Comparison of ENCODE assay signal across 22 mouse cellular contexts in genomic region chr17:76605237-76605636, GRCm38 (mm10).
A peak's percentile ranks its signal among the peaks of the same experiment; 100 is the strongest.
DNase-seq lines count a peak whose midpoint lies in the region; ATAC-seq lines count a peak whose summit lies in the region.
"Had no signal": no experiment of that assay in that cellular context is flagged by ENCODE, and none has a peak within 500 bp of the region (broad histone marks: within the 10 kb centered on the region; RNA-seq: fewer than 3 reads in every experiment).

No protein-coding gene starts in this region.

- DNase-seq in frontal cortex, postnatal 10 days (ENCODE audit: low spot score in 2 of 2) = no peak
- DNase-seq in right cerebral cortex, adult 18-20 months = peak; percentile 9
- DNase-seq in right cerebral cortex, postnatal 36 days (ENCODE audit: low spot score in 2 of 2) = no peak
- DNase-seq in telencephalon, adult 2 months (ENCODE audit: low read depth, low spot score) = peak; percentile 35
- DNase-seq in adrenal gland, adult 8-10 months = no peak
- DNase-seq: adrenal gland, adult 2 months; adrenal gland, postnatal 36 days; cerebellum, adult 11-12 months; cerebellum, adult 8-10 months; cerebellum, postnatal 10 days; cerebellum, postnatal 36 days; embryo, embryonic 11 days; gastrocnemius, postnatal 25 days; heart, adult 18-20 months; heart, postnatal 14 days; heart, postnatal 4 days had no signal

- ATAC-seq in frontal cortex, adult (ENCODE audit: low TSS enrichment) = peak; percentile 99
- ATAC-seq: CD4-positive, CD25-positive, alpha-beta regulatory T cell, adult 4 months; forebrain, embryonic 15.5 days; hindbrain, postnatal 0 days; inflammation-experienced regulatory T-cells, adult 6 months; intestine, embryonic 16.5 days had no signal

Comparison
In these comparisons a context has a peak if more than half of its experiments do, and no peak if none do; other contexts are left out.
1. DNase-seq: peak in right cerebral cortex, adult 18-20 months (single experiment) and telencephalon, adult 2 months (single experiment); none in frontal cortex, postnatal 10 days (0 of 2), right cerebral cortex, postnatal 36 days (0 of 2) and adrenal gland, adult 8-10 months (single experiment).